Mouse (Mus musculus) adipocyte (in vitro differentiated cells): Measurements from ENCODE around the gene Accs.

Experiments
- DNase-seq: peaks from one replicate; pipeline ENCODE4 v3.0.0-alpha.2; 2016; ENCODE audit warnings: low spot score

The Accs gene

GRCm38 (mm10) chr2:93791516-93792499, 57.9 kb downstream of the Accs start:
- DNase-seq, result peak; percentile 95

- DNase-seq, result no peak
Observed at GRCm38 (mm10) chr2:93790798-93791345, 58.9 kb downstream of the Accs start.

GRCm38 (mm10) chr2:93788557-93788956, 61.2 kb downstream of the Accs start:
- DNase-seq, result no peak

- DNase-seq, result peak; percentile 91
Observed at GRCm38 (mm10) chr2:93786175-93786574, 63.6 kb downstream of the Accs start.

- DNase-seq, result no peak
Observed at GRCm38 (mm10) chr2:93785432-93785798, 64.3 kb downstream of the Accs start.

GRCm38 (mm10) chr2:93784721-93785431, 64.9 kb downstream of the Accs start:
- no peak for DNase-seq

GRCm38 (mm10) chr2:93783926-93784539, 65.7 kb downstream of the Accs start:
- DNase-seq, result no peak
